Mouse (Mus musculus): Measurements from ENCODE around the gene Fcgbp. TPM values are rescaled to one million over a fixed set of nuclear protein-coding genes. Genes with fewer than 3 reads are reported as not detected.
A peak's percentile ranks its signal among the peaks of the same experiment; 100 is the strongest.

Fcgbp gene
- 0.24 TPM in 1 of 2 replicates, not detected in the other for polyA plus RNA-seq (2014; fragmentation: Nextera tagmentation; extraction: Ambion mirVana)

GRCm38 (mm10) chr7:28070531-28071298, at the start of gene Fcgbp:
Gene Fcgbp (plus strand): TSS chr7:28071236.
- Histone ChIP-seq H3K4me3 (ENCODE audit: low read depth, low read length) (no peak within 1 kb of the TSS), H3K4me1 (ENCODE audit: control insufficient read depth, insufficient read depth, low read length) (no peaks in the 10 kb centered on the region), H3K9me3 (replicated peaks; ENCODE audit: control insufficient read depth, low read length) (no peaks in the 10 kb centered on the region), H3K27ac (ENCODE audit: low read depth, low read length) (no peak within 1 kb of the TSS), H3K27me3 (ENCODE audit: control insufficient read depth, insufficient read depth, low read length) (no peaks in the 10 kb centered on the region), H3K9ac (ENCODE audit: low read depth, low read length) (no peak within 1 kb of the TSS), H3K4me2 (no peak within 1 kb of the TSS), H3K36me3 (ENCODE audit: control insufficient read depth, insufficient read depth, low read length) (no peaks in the 10 kb centered on the region)
- 78% methylated on average over 21 of the region's 21 CpGs for WGBS (ENCODE audit: insufficient replicate concordance)
- no peak for ATAC-seq (replicated peaks; ENCODE audit: insufficient number of reproducible peaks, low FRiP score, low TSS enrichment)

GRCm38 (mm10) chr7:28044524-28044923, 26.5 kb upstream of the Fcgbp start:
- Histone ChIP-seq H3K27me3 (ENCODE audit: control insufficient read depth, insufficient read depth, low read length) (no peaks in the 10 kb centered on the region), H3K36me3 (ENCODE audit: control insufficient read depth, insufficient read depth, low read length) (peaks cover 60% of the 10 kb centered on the region), H3K4me3 (ENCODE audit: low read depth, low read length) (no peak overlapping the region), H3K27ac (ENCODE audit: low read depth, low read length) (no peak overlapping the region), H3K9ac (ENCODE audit: low read depth, low read length) (no peak overlapping the region), H3K9me3 (replicated peaks; ENCODE audit: control insufficient read depth, low read length) (no peaks in the 10 kb centered on the region), H3K4me2 (no peak overlapping the region), H3K4me1 (ENCODE audit: control insufficient read depth, insufficient read depth, low read length) (peaks cover 5% of the 10 kb centered on the region; the same call in 1 of the 2 replicates)
- 88% methylated on average over 4 of the region's 4 CpGs for WGBS (ENCODE audit: insufficient replicate concordance)
- ATAC-seq (replicated peaks; ENCODE audit: insufficient number of reproducible peaks, low FRiP score, low TSS enrichment), result no peak

- under 1% methylated on average over 52 of the region's 52 CpGs for WGBS (ENCODE audit: insufficient replicate concordance)
- Histone ChIP-seq H3K4me2 (peak within 1 kb of the TSS; percentile 66), H3K9ac (ENCODE audit: low read depth, low read length) (peak within 1 kb of the TSS; percentile 83), H3K27me3 (ENCODE audit: control insufficient read depth, insufficient read depth, low read length) (no peaks in the 10 kb centered on the region), H3K9me3 (replicated peaks; ENCODE audit: control insufficient read depth, low read length) (no peaks in the 10 kb centered on the region), H3K4me3 (ENCODE audit: low read depth, low read length) (peak within 1 kb of the TSS; percentile 80), H3K27ac (ENCODE audit: low read depth, low read length) (no peak within 1 kb of the TSS), H3K36me3 (ENCODE audit: control insufficient read depth, insufficient read depth, low read length) (peaks cover 24% of the 10 kb centered on the region), H3K4me1 (ENCODE audit: control insufficient read depth, insufficient read depth, low read length) (peaks cover 5% of the 10 kb centered on the region; the same call in 1 of the 2 replicates)
- ATAC-seq (replicated peaks; ENCODE audit: insufficient number of reproducible peaks, low FRiP score, low TSS enrichment), result peak; percentile 95
Measured at GRCm38 (mm10) chr7:28049476-28050409, 21.3 kb upstream of the Fcgbp start, which contains the start of gene Psmc4. Gene Psmc4 (minus strand): TSS chr7:28050101.

GRCm38 (mm10) chr7:28050584-28050983, 20.5 kb upstream of the Fcgbp start:
- no peak overlapping the region for H3K27ac ChIP-seq (ENCODE audit: low read depth, low read length)
- peak overlapping the region; percentile 11; the same call in 1 of the 2 replicates for H3K9ac ChIP-seq (ENCODE audit: low read depth, low read length)
- H3K27me3 ChIP-seq (ENCODE audit: control insufficient read depth, insufficient read depth, low read length), result no peaks in the 10 kb centered on the region
- peaks cover 24% of the 10 kb centered on the region for H3K36me3 ChIP-seq (ENCODE audit: control insufficient read depth, insufficient read depth, low read length)
- H3K4me3 ChIP-seq (ENCODE audit: low read depth, low read length), result no peak overlapping the region
- peaks cover 5% of the 10 kb centered on the region; the same call in 1 of the 2 replicates for H3K4me1 ChIP-seq (ENCODE audit: control insufficient read depth, insufficient read depth, low read length)
- H3K9me3 ChIP-seq (replicated peaks; ENCODE audit: control insufficient read depth, low read length), result no peaks in the 10 kb centered on the region
- peak overlapping the region; percentile 66 for H3K4me2 ChIP-seq
- WGBS (ENCODE audit: insufficient replicate concordance), result 55% methylated on average over 17 of the region's 17 CpGs
- no peak for ATAC-seq (replicated peaks; ENCODE audit: insufficient number of reproducible peaks, low FRiP score, low TSS enrichment)

GRCm38 (mm10) chr7:28053046-28053930, 17.7 kb upstream of the Fcgbp start:
- no peak overlapping the region for H3K4me2 ChIP-seq
- H3K27ac ChIP-seq (ENCODE audit: low read depth, low read length), result no peak overlapping the region
- H3K4me1 ChIP-seq (ENCODE audit: control insufficient read depth, insufficient read depth, low read length), result peaks cover 5% of the 10 kb centered on the region; the same call in 1 of the 2 replicates
- no peak overlapping the region for H3K4me3 ChIP-seq (ENCODE audit: low read depth, low read length)
- no peak for ATAC-seq (replicated peaks; ENCODE audit: insufficient number of reproducible peaks, low FRiP score, low TSS enrichment)
- 76% methylated on average over 6 of the region's 6 CpGs for WGBS (ENCODE audit: insufficient replicate concordance)
- H3K9ac ChIP-seq (ENCODE audit: low read depth, low read length), result no peak overlapping the region
- H3K27me3 ChIP-seq (ENCODE audit: control insufficient read depth, insufficient read depth, low read length), result no peaks in the 10 kb centered on the region
- H3K36me3 ChIP-seq (ENCODE audit: control insufficient read depth, insufficient read depth, low read length), result peaks cover 4% of the 10 kb centered on the region
- no peaks in the 10 kb centered on the region for H3K9me3 ChIP-seq (replicated peaks; ENCODE audit: control insufficient read depth, low read length)

- 86% methylated on average over 1 of the region's 1 CpGs for WGBS (ENCODE audit: insufficient replicate concordance)
- H3K27me3 ChIP-seq (ENCODE audit: control insufficient read depth, insufficient read depth, low read length), result no peaks in the 10 kb centered on the region
- H3K4me2 ChIP-seq, result no peak overlapping the region
- no peak overlapping the region for H3K9ac ChIP-seq (ENCODE audit: low read depth, low read length)
- no peak overlapping the region for H3K4me3 ChIP-seq (ENCODE audit: low read depth, low read length)
- no peaks in the 10 kb centered on the region for H3K4me1 ChIP-seq (ENCODE audit: control insufficient read depth, insufficient read depth, low read length)
- no peak for ATAC-seq (replicated peaks; ENCODE audit: insufficient number of reproducible peaks, low FRiP score, low TSS enrichment)
- no peaks in the 10 kb centered on the region for H3K9me3 ChIP-seq (replicated peaks; ENCODE audit: control insufficient read depth, low read length)
- H3K36me3 ChIP-seq (ENCODE audit: control insufficient read depth, insufficient read depth, low read length), result no peaks in the 10 kb centered on the region
- no peak overlapping the region for H3K27ac ChIP-seq (ENCODE audit: low read depth, low read length)
Measured at GRCm38 (mm10) chr7:28059972-28060371, 11.1 kb upstream of the Fcgbp start.

GRCm38 (mm10) chr7:28068661-28069060, 2.4 kb upstream of the Fcgbp start:
- no peaks in the 10 kb centered on the region for H3K9me3 ChIP-seq (replicated peaks; ENCODE audit: control insufficient read depth, low read length)
- no peak overlapping the region for H3K9ac ChIP-seq (ENCODE audit: low read depth, low read length)
- H3K4me1 ChIP-seq (ENCODE audit: control insufficient read depth, insufficient read depth, low read length), result no peaks in the 10 kb centered on the region
- no peak for ATAC-seq (replicated peaks; ENCODE audit: insufficient number of reproducible peaks, low FRiP score, low TSS enrichment)
- H3K36me3 ChIP-seq (ENCODE audit: control insufficient read depth, insufficient read depth, low read length), result no peaks in the 10 kb centered on the region
- no peak overlapping the region for H3K4me3 ChIP-seq (ENCODE audit: low read depth, low read length)
- WGBS (ENCODE audit: insufficient replicate concordance), result 73% methylated on average over 3 of the region's 3 CpGs
- H3K27me3 ChIP-seq (ENCODE audit: control insufficient read depth, insufficient read depth, low read length), result no peaks in the 10 kb centered on the region
- no peak overlapping the region for H3K4me2 ChIP-seq
- no peak overlapping the region for H3K27ac ChIP-seq (ENCODE audit: low read depth, low read length)
